In the genomic region with DNA sequence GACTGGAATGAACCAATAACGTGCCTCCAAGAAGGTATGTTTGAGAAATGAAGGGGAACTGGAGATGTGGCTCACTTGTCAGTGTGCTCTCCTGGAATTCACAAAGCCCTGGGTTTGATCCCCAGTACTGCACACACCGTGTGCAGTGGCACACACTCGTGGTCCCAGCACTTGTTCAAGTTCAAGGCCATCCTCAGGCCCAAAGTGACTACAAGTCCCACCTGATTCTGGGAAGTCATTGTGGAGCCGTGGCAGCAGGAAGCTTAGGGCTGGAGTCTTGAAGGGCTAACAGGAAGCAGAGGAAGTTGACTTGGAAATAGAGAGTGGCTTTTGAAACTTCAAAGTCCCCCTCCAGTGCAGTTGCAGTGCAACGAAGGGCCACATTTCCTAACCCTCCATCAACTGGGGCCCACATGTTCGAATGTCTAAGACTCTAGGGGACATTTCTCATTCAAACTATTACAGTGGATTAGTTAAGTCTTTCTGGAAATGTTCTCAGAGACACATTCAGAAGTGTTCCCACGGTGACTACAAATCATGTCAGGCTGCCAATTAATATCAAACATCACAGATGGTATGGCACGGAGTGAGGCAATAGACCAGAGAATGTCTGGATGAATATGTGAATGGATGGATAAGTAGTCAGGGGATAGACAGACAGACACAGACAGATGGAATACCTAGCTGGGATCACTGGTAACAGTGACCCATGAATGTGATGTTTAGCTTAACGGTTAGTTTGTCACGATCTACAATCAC, we compare ENCODE assay signal across 18 mouse cellular contexts. TPM values are rescaled to one million over a fixed set of nuclear protein-coding genes. Genes with fewer than 3 reads are reported as not detected.
A peak's percentile ranks its signal among the peaks of the same experiment; 100 is the strongest.
DNase-seq lines count a peak whose midpoint lies in the region; ATAC-seq and TF ChIP-seq lines count a peak whose summit lies in the region.
"Had no signal": no experiment of that assay in that cellular context is flagged by ENCODE, and none has a peak within 500 bp of the region (broad histone marks: within the 10 kb centered on the region; RNA-seq: fewer than 3 reads in every experiment).

No protein-coding gene starts in this region.

- WGBS in forebrain, embryonic 14.5 days: 85% methylated on average over 10 of the region's 10 CpGs
- 82% methylated on average over 10 of the region's 10 CpGs for WGBS in forebrain, embryonic 15.5 days
- WGBS in hindbrain, postnatal 0 days: 71% methylated on average over 10 of the region's 10 CpGs
- WGBS in hindbrain, embryonic 11.5 days: 84% methylated on average over 10 of the region's 10 CpGs
- WGBS in lung, embryonic 16.5 days: 73% methylated on average over 10 of the region's 10 CpGs
- 78% methylated on average over 10 of the region's 10 CpGs for WGBS in stomach, embryonic 15.5 days

- H3K36me3 ChIP-seq in forebrain, embryonic 14.5 days (ENCODE audit: control insufficient read depth, insufficient read depth, low read length): no peaks in the 10 kb centered on the region
- H3K36me3 ChIP-seq in forebrain, embryonic 15.5 days: no peaks in the 10 kb centered on the region
- H3K36me3 ChIP-seq in hindbrain, postnatal 0 days (ENCODE audit: insufficient read depth, low read length): no peaks in the 10 kb centered on the region
- H3K36me3 ChIP-seq in hindbrain, embryonic 11.5 days (ENCODE audit: control insufficient read depth, insufficient read depth, low read length): no peaks in the 10 kb centered on the region
- H3K36me3 ChIP-seq in lung, embryonic 16.5 days (ENCODE audit: control insufficient read depth, insufficient read depth, low read length): no peaks in the 10 kb centered on the region
- no peaks in the 10 kb centered on the region for H3K36me3 ChIP-seq in stomach, embryonic 15.5 days
- H3K36me3 ChIP-seq: heart, embryonic 10.5 days; hindbrain, embryonic 10.5 days; midbrain, embryonic 13.5 days; neural tube, embryonic 13.5 days had no signal

- no peaks in the 10 kb centered on the region for H3K9me3 ChIP-seq in forebrain, embryonic 14.5 days (replicated peaks; ENCODE audit: control insufficient read depth, low read length)
- no peaks in the 10 kb centered on the region for H3K9me3 ChIP-seq in forebrain, embryonic 15.5 days
- no peaks in the 10 kb centered on the region for H3K9me3 ChIP-seq in hindbrain, postnatal 0 days (ENCODE audit: low read length)
- no peaks in the 10 kb centered on the region for H3K9me3 ChIP-seq in hindbrain, embryonic 11.5 days (ENCODE audit: control insufficient read depth, low read length)
- H3K9me3 ChIP-seq in lung, embryonic 16.5 days (ENCODE audit: control insufficient read depth, low read length): no peaks in the 10 kb centered on the region
- no peaks in the 10 kb centered on the region for H3K9me3 ChIP-seq in stomach, embryonic 15.5 days
- H3K9me3 ChIP-seq: heart, embryonic 10.5 days; hindbrain, embryonic 10.5 days; midbrain, embryonic 13.5 days; neural tube, embryonic 13.5 days had no signal

- no peak overlapping the region for H3K27ac ChIP-seq in forebrain, embryonic 14.5 days (ENCODE audit: low read depth, low read length)
- H3K27ac ChIP-seq in forebrain, embryonic 15.5 days (replicated peaks): no peak overlapping the region
- no peak overlapping the region for H3K27ac ChIP-seq in hindbrain, postnatal 0 days
- H3K27ac ChIP-seq in hindbrain, embryonic 11.5 days (ENCODE audit: low read depth, low read length): no peak overlapping the region
- peak overlapping the region; percentile 14; the same call in 1 of the 2 replicates for H3K27ac ChIP-seq in lung, embryonic 16.5 days (ENCODE audit: low read length)
- H3K27ac ChIP-seq in stomach, embryonic 15.5 days: peak overlapping the region; percentile 62
- H3K27ac ChIP-seq: heart, embryonic 10.5 days; hindbrain, embryonic 10.5 days; midbrain, embryonic 13.5 days; neural tube, embryonic 13.5 days had no signal

- peak; percentile 34 for DNase-seq in forebrain, embryonic 14.5 days (ENCODE audit: low spot score)
- DNase-seq in hindbrain, postnatal 0 days (ENCODE audit: low spot score): peak; percentile 30
- DNase-seq in hindbrain, embryonic 11.5 days (ENCODE audit: low spot score): no peak
- DNase-seq in lung, postnatal 4 days: no peak
- no peak for DNase-seq in yolk sac, embryonic 10.5 days (ENCODE audit: low spot score)
- DNase-seq: cerebellum, adult 18-20 months; cerebellum, postnatal 36 days; liver; thymus, adult 2 months had no signal

- no peaks in the 10 kb centered on the region for H3K4me1 ChIP-seq in forebrain, embryonic 14.5 days (ENCODE audit: control insufficient read depth, insufficient read depth, low read length)
- H3K4me1 ChIP-seq in forebrain, embryonic 15.5 days: no peaks in the 10 kb centered on the region
- H3K4me1 ChIP-seq in hindbrain, postnatal 0 days (ENCODE audit: insufficient read depth, low read length): no peaks in the 10 kb centered on the region
- H3K4me1 ChIP-seq in hindbrain, embryonic 11.5 days (replicated peaks; ENCODE audit: control insufficient read depth, insufficient read depth, low read length): no peaks in the 10 kb centered on the region
- H3K4me1 ChIP-seq in lung, embryonic 16.5 days (replicated peaks; ENCODE audit: control insufficient read depth, insufficient read depth, low read length): peaks cover 5% of the 10 kb centered on the region; the same call in 1 of the 2 replicates
- H3K4me1 ChIP-seq in stomach, embryonic 15.5 days: 0 out of 2 replicates have a peak, but pooled peaks cover 18% of the 10 kb centered on the region
- H3K4me1 ChIP-seq: hindbrain, embryonic 10.5 days; midbrain, embryonic 13.5 days had no signal

- no peak overlapping the region for H3K4me2 ChIP-seq in forebrain, embryonic 14.5 days (ENCODE audit: low read length)
- H3K4me2 ChIP-seq in forebrain, embryonic 15.5 days (replicated peaks): no peak overlapping the region
- no peak overlapping the region for H3K4me2 ChIP-seq in hindbrain, postnatal 0 days (ENCODE audit: low read depth, low read length)
- H3K4me2 ChIP-seq in hindbrain, embryonic 11.5 days (replicated peaks; ENCODE audit: low read depth, low read length): no peak overlapping the region
- no peak overlapping the region for H3K4me2 ChIP-seq in lung, embryonic 16.5 days (ENCODE audit: low read depth, low read length)
- H3K4me2 ChIP-seq in stomach, embryonic 15.5 days: no peak overlapping the region
- H3K4me2 ChIP-seq: midbrain, embryonic 13.5 days; neural tube, embryonic 13.5 days had no signal

- no peak overlapping the region for H3K4me3 ChIP-seq in forebrain, embryonic 14.5 days (ENCODE audit: low read depth, low read length)
- H3K4me3 ChIP-seq in forebrain, embryonic 15.5 days: no peak overlapping the region
- H3K4me3 ChIP-seq in hindbrain, postnatal 0 days (ENCODE audit: low read length): no peak overlapping the region
- no peak overlapping the region for H3K4me3 ChIP-seq in hindbrain, embryonic 11.5 days (ENCODE audit: low read depth, low read length)
- H3K4me3 ChIP-seq in lung, embryonic 16.5 days (ENCODE audit: low read length): no peak overlapping the region
- H3K4me3 ChIP-seq in stomach, embryonic 15.5 days (replicated peaks): no peak overlapping the region
- H3K4me3 ChIP-seq: heart, embryonic 10.5 days; hindbrain, embryonic 10.5 days; midbrain, embryonic 13.5 days; neural tube, embryonic 13.5 days had no signal

- H3K27me3 ChIP-seq in forebrain, embryonic 14.5 days (replicated peaks; ENCODE audit: control insufficient read depth, insufficient read depth, low read length): no peaks in the 10 kb centered on the region
- no peaks in the 10 kb centered on the region for H3K27me3 ChIP-seq in forebrain, embryonic 15.5 days
- no peaks in the 10 kb centered on the region for H3K27me3 ChIP-seq in hindbrain, postnatal 0 days (ENCODE audit: insufficient read depth, low read length)
- H3K27me3 ChIP-seq in hindbrain, embryonic 11.5 days (ENCODE audit: control insufficient read depth, insufficient read depth, low read length): no peaks in the 10 kb centered on the region
- H3K27me3 ChIP-seq in lung, embryonic 16.5 days (ENCODE audit: control insufficient read depth, insufficient read depth, low read depth, low read length): no peaks in the 10 kb centered on the region
- no peaks in the 10 kb centered on the region for H3K27me3 ChIP-seq in stomach, embryonic 15.5 days (replicated peaks)
- H3K27me3 ChIP-seq: midbrain, embryonic 13.5 days; Patski had no signal

- no peak for ATAC-seq in forebrain, embryonic 14.5 days
- ATAC-seq in forebrain, embryonic 15.5 days (replicated peaks): no peak
- no peak for ATAC-seq in hindbrain, postnatal 0 days
- ATAC-seq in hindbrain, embryonic 11.5 days (ENCODE audit: low FRiP score): no peak
- ATAC-seq in lung, embryonic 16.5 days (ENCODE audit: low read depth): no peak
- no peak for ATAC-seq in stomach, embryonic 15.5 days (ENCODE audit: insufficient read depth, low FRiP score, low read depth)
- ATAC-seq: CD4-positive, CD25-positive, alpha-beta regulatory T cell, adult 4 months; midbrain, embryonic 13.5 days; Patski had no signal

- TF ChIP-seq CTCF in hindbrain, postnatal 0 days (IDR thresholded peaks at IDR 0.05; ENCODE audit: low read depth): no peak

- H3K9ac ChIP-seq in forebrain, embryonic 14.5 days (ENCODE audit: low read length): no peak overlapping the region
- no peak overlapping the region for H3K9ac ChIP-seq in forebrain, embryonic 15.5 days (replicated peaks)
- no peak overlapping the region for H3K9ac ChIP-seq in hindbrain, postnatal 0 days (replicated peaks; ENCODE audit: low read length)
- no peak overlapping the region for H3K9ac ChIP-seq in hindbrain, embryonic 11.5 days (ENCODE audit: low read depth, low read length)
- no peak overlapping the region for H3K9ac ChIP-seq in lung, embryonic 16.5 days (ENCODE audit: low read length)
- H3K9ac ChIP-seq in stomach, embryonic 15.5 days: no peak overlapping the region
- H3K9ac ChIP-seq: midbrain, embryonic 13.5 days; neural tube, embryonic 13.5 days had no signal

RNA-seq across cellular contexts. Expression of gene Cops8, which starts 54.7 kb away (rescaled TPM):
- polyA plus RNA-seq in forebrain, embryonic 14.5 days (2014; fragmentation: Nextera tagmentation; extraction: Ambion mirVana): 198 and 218 TPM in 2 replicates
- polyA plus RNA-seq in forebrain, embryonic 15.5 days (2015; fragmentation: Nextera tagmentation; extraction: Ambion mirVana): 180 and 195 TPM in 2 replicates
- 97.2 and 117 TPM in 2 replicates for total RNA-seq in hindbrain, postnatal 0 days (2014; rRNA removed)
- 167 and 170 TPM in 2 replicates for polyA plus RNA-seq in hindbrain, postnatal 0 days (2015; fragmentation: Nextera tagmentation; extraction: Ambion mirVana)
- polyA plus RNA-seq in hindbrain, embryonic 11.5 days (2014; fragmentation: Nextera tagmentation; extraction: Ambion mirVana): 195 and 207 TPM in 2 replicates
- 142 and 148 TPM in 2 replicates for polyA plus RNA-seq in lung, embryonic 16.5 days (2015; fragmentation: Nextera tagmentation; extraction: Ambion mirVana)
- 124 and 130 TPM in 2 replicates for polyA plus RNA-seq in stomach, embryonic 15.5 days (2015; fragmentation: Nextera tagmentation; extraction: Ambion mirVana)

Comparison
In these comparisons a context has a peak if more than half of its experiments do, and no peak if none do; other contexts are left out.
1. DNase-seq: peak in forebrain, embryonic 14.5 days (single experiment) and hindbrain, postnatal 0 days (single experiment); none in hindbrain, embryonic 11.5 days (single experiment), lung, postnatal 4 days (0 of 2) and yolk sac, embryonic 10.5 days (single experiment).
2. H3K27ac ChIP-seq: peak in lung, embryonic 16.5 days (single experiment) and stomach, embryonic 15.5 days (single experiment); none in forebrain, embryonic 14.5 days (single experiment), forebrain, embryonic 15.5 days (single experiment), hindbrain, postnatal 0 days (single experiment) and hindbrain, embryonic 11.5 days (single experiment).